Mouse (Mus musculus): ENCODE data around the gene Stmn1. TPM values are rescaled to one million over a fixed set of nuclear protein-coding genes. Genes with fewer than 3 reads are reported as not detected.

The Stmn1 gene
- polyA plus RNA-seq, 1 experiment: 109 TPM

GRCm38 (mm10) chr4:134469341-134469796, 1.2 kb downstream of the Stmn1 start:
- Histone ChIP-seq H3K27ac (ENCODE audit: control insufficient read depth, insufficient read depth, low read depth, low read length) (no peak overlapping the region; the same call in 1 of the 2 replicates), H3K27me3 (ENCODE audit: control insufficient read depth, insufficient read depth, low read length) (no peaks in the 10 kb centered on the region), H3K4me3 (ENCODE audit: control insufficient read depth, low read depth, low read length) (peak overlapping the region; percentile 91), H3K36me3 (ENCODE audit: control insufficient read depth, insufficient read depth, low read length) (peaks cover 2% of the 10 kb centered on the region), H3K4me1 (ENCODE audit: control insufficient read depth, insufficient read depth, low read length) (peaks cover 8% of the 10 kb centered on the region)
- TF ChIP-seq POLR2A (IDR thresholded peaks at IDR 0.05; ENCODE audit: control insufficient read depth, low read depth, low read length) (no peak), CTCF (IDR thresholded peaks at IDR 0.05; ENCODE audit: control insufficient read depth, insufficient read depth, insufficient replicate concordance, low read depth, low read length) (no peak)

- no peak overlapping the region for H3K27ac ChIP-seq (ENCODE audit: control insufficient read depth, insufficient read depth, low read depth, low read length)
These were observed 1.9 kb downstream of the Stmn1 start for GRCm38 (mm10) chr4:134469985-134470384.

GRCm38 (mm10) chr4:134471469-134471868, 3.3 kb downstream of the Stmn1 start:
- Histone ChIP-seq H3K27me3 (ENCODE audit: control insufficient read depth, insufficient read depth, low read length) (no peaks in the 10 kb centered on the region), H3K4me3 (ENCODE audit: control insufficient read depth, low read depth, low read length) (no peak overlapping the region), H3K27ac (ENCODE audit: control insufficient read depth, insufficient read depth, low read depth, low read length) (no peak overlapping the region), H3K4me1 (ENCODE audit: control insufficient read depth, insufficient read depth, low read length) (peaks cover 8% of the 10 kb centered on the region), H3K36me3 (ENCODE audit: control insufficient read depth, insufficient read depth, low read length) (peaks cover 2% of the 10 kb centered on the region)
- TF ChIP-seq POLR2A (IDR thresholded peaks at IDR 0.05; ENCODE audit: control insufficient read depth, low read depth, low read length) (no peak), CTCF (IDR thresholded peaks at IDR 0.05; ENCODE audit: control insufficient read depth, insufficient read depth, insufficient replicate concordance, low read depth, low read length) (no peak)

More at GRCm38 (mm10) chr4:134469985-134470384, 1.9 kb downstream of the Stmn1 start:
- Histone ChIP-seq H3K27me3 (ENCODE audit: control insufficient read depth, insufficient read depth, low read length) (no peaks in the 10 kb centered on the region), H3K4me3 (ENCODE audit: control insufficient read depth, low read depth, low read length) (no peak overlapping the region), H3K36me3 (ENCODE audit: control insufficient read depth, insufficient read depth, low read length) (peaks cover 2% of the 10 kb centered on the region), H3K4me1 (ENCODE audit: control insufficient read depth, insufficient read depth, low read length) (peaks cover 8% of the 10 kb centered on the region)
- TF ChIP-seq CTCF (IDR thresholded peaks at IDR 0.05; ENCODE audit: control insufficient read depth, insufficient read depth, insufficient replicate concordance, low read depth, low read length) (no peak), POLR2A (IDR thresholded peaks at IDR 0.05; ENCODE audit: control insufficient read depth, low read depth, low read length) (no peak)

GRCm38 (mm10) chr4:134473764-134474163, 5.6 kb downstream of the Stmn1 start:
- Histone ChIP-seq H3K36me3 (ENCODE audit: control insufficient read depth, insufficient read depth, low read length) (peaks cover 2% of the 10 kb centered on the region), H3K27ac (ENCODE audit: control insufficient read depth, insufficient read depth, low read depth, low read length) (no peak overlapping the region), H3K4me3 (ENCODE audit: control insufficient read depth, low read depth, low read length) (peak overlapping the region; percentile 76), H3K27me3 (ENCODE audit: control insufficient read depth, insufficient read depth, low read length) (no peaks in the 10 kb centered on the region), H3K4me1 (ENCODE audit: control insufficient read depth, insufficient read depth, low read length) (peaks cover 5% of the 10 kb centered on the region)
- TF ChIP-seq POLR2A (IDR thresholded peaks at IDR 0.05; ENCODE audit: control insufficient read depth, low read depth, low read length) (no peak), CTCF (IDR thresholded peaks at IDR 0.05; ENCODE audit: control insufficient read depth, insufficient read depth, insufficient replicate concordance, low read depth, low read length) (no peak)

- peaks cover 2% of the 10 kb centered on the region for H3K36me3 ChIP-seq (ENCODE audit: control insufficient read depth, insufficient read depth, low read length)
- TF ChIP-seq POLR2A (IDR thresholded peaks at IDR 0.05; ENCODE audit: control insufficient read depth, low read depth, low read length): peak; percentile 24; the same call in 1 of the 2 replicates
- TF ChIP-seq CTCF (IDR thresholded peaks at IDR 0.05; ENCODE audit: control insufficient read depth, insufficient read depth, insufficient replicate concordance, low read depth, low read length): no peak
- no peaks in the 10 kb centered on the region for H3K27me3 ChIP-seq (ENCODE audit: control insufficient read depth, insufficient read depth, low read length)
- H3K27ac ChIP-seq (ENCODE audit: control insufficient read depth, insufficient read depth, low read depth, low read length): no peak overlapping the region
- peaks cover 5% of the 10 kb centered on the region for H3K4me1 ChIP-seq (ENCODE audit: control insufficient read depth, insufficient read depth, low read length)
- H3K4me3 ChIP-seq (ENCODE audit: control insufficient read depth, low read depth, low read length): peak overlapping the region; percentile 76
These were observed 6.1 kb downstream of the Stmn1 start for GRCm38 (mm10) chr4:134474240-134474639.

GRCm38 (mm10) chr4:134476899-134477298, 8.8 kb downstream of the Stmn1 start:
- H3K27ac ChIP-seq (ENCODE audit: control insufficient read depth, insufficient read depth, low read depth, low read length): peak overlapping the region; percentile 5; the same call in 1 of the 2 replicates
- peaks cover 5% of the 10 kb centered on the region; the same call in 1 of the 2 replicates for H3K4me1 ChIP-seq (ENCODE audit: control insufficient read depth, insufficient read depth, low read length)
- peak overlapping the region; percentile 73 for H3K4me3 ChIP-seq (ENCODE audit: control insufficient read depth, low read depth, low read length)
- H3K36me3 ChIP-seq (ENCODE audit: control insufficient read depth, insufficient read depth, low read length): no peaks in the 10 kb centered on the region; the same call in none of the 2 replicates
- TF ChIP-seq CTCF (IDR thresholded peaks at IDR 0.05; ENCODE audit: control insufficient read depth, insufficient read depth, insufficient replicate concordance, low read depth, low read length) (no peak), POLR2A (IDR thresholded peaks at IDR 0.05; ENCODE audit: control insufficient read depth, low read depth, low read length) (no peak)
- no peaks in the 10 kb centered on the region for H3K27me3 ChIP-seq (ENCODE audit: control insufficient read depth, insufficient read depth, low read length)

- TF ChIP-seq CTCF (IDR thresholded peaks at IDR 0.05; ENCODE audit: control insufficient read depth, insufficient read depth, insufficient replicate concordance, low read depth, low read length): peak; percentile 99
- TF ChIP-seq POLR2A (IDR thresholded peaks at IDR 0.05; ENCODE audit: control insufficient read depth, low read depth, low read length): no peak
- H3K27me3 ChIP-seq (ENCODE audit: control insufficient read depth, insufficient read depth, low read length): no peaks in the 10 kb centered on the region
These were observed 9.9 kb downstream of the Stmn1 start for GRCm38 (mm10) chr4:134478031-134478430.

More at GRCm38 (mm10) chr4:134478031-134478430, 9.9 kb downstream of the Stmn1 start:
- H3K4me3 ChIP-seq (ENCODE audit: control insufficient read depth, low read depth, low read length): peak overlapping the region; percentile 44
- H3K27ac ChIP-seq (ENCODE audit: control insufficient read depth, insufficient read depth, low read depth, low read length): no peak overlapping the region
- peaks cover 5% of the 10 kb centered on the region; the same call in 1 of the 2 replicates for H3K4me1 ChIP-seq (ENCODE audit: control insufficient read depth, insufficient read depth, low read length)
- no peaks in the 10 kb centered on the region; the same call in none of the 2 replicates for H3K36me3 ChIP-seq (ENCODE audit: control insufficient read depth, insufficient read depth, low read length)
